Mouse (Mus musculus) gonadal fat pad, adult 2 months (tissue): ENCODE results near the gene Slc25a15. TPM values are rescaled to one million over a fixed set of nuclear protein-coding genes. Genes with fewer than 3 reads are reported as not detected.

Source experiments
- DNase-seq: peaks from one replicate; pipeline ENCODE4 v3.0.0-alpha.2; 2012; ENCODE audit warnings: low read depth
- polyA plus RNA-seq: library from polyadenylated mRNA; depleted of rRNA; stranded (reverse); fragments of >200 nt; gene quantifications from 2 replicates; pipeline ENCODE4 v1.2.3, GENCODE M21; 2012; rRNA removed

The Slc25a15 gene
- polyA plus RNA-seq: 4.8 and 6.0 TPM in 2 replicates

GRCm38 (mm10) chr8:22398142-22398951, at the start of gene Slc25a15:
Slc25a15 (minus strand) TSS chr8:22398597.
- no peak for DNase-seq

GRCm38 (mm10) chr8:22411971-22412370, 13.6 kb upstream of the Slc25a15 start:
- DNase-seq: no peak

GRCm38 (mm10) chr8:22411282-22411702, 12.9 kb upstream of the Slc25a15 start, which contains the start of gene Mrps31:
Mrps31 (plus strand) TSS chr8:22411361.
- DNase-seq: peak; percentile 62

- no peak for DNase-seq
Observed at GRCm38 (mm10) chr8:22410688-22411281, 12.4 kb upstream of the Slc25a15 start.

- DNase-seq: no peak
Observed at GRCm38 (mm10) chr8:22405733-22406132, 7.3 kb upstream of the Slc25a15 start.

- DNase-seq: no peak
Observed at GRCm38 (mm10) chr8:22403235-22403634, 4.8 kb upstream of the Slc25a15 start.

GRCm38 (mm10) chr8:22400593-22400992, 2.2 kb upstream of the Slc25a15 start:
- DNase-seq: no peak

- DNase-seq: no peak
Observed at GRCm38 (mm10) chr8:22399285-22399880, 986 bp upstream of the Slc25a15 start.

GRCm38 (mm10) chr8:22397811-22398141, 621 bp downstream of the Slc25a15 start:
- no peak for DNase-seq

GRCm38 (mm10) chr8:22395256-22395655, 3.1 kb downstream of the Slc25a15 start:
- DNase-seq: no peak

GRCm38 (mm10) chr8:22394471-22394870, 3.9 kb downstream of the Slc25a15 start:
- no peak for DNase-seq

GRCm38 (mm10) chr8:22390766-22391463, 7.5 kb downstream of the Slc25a15 start:
- DNase-seq: no peak

GRCm38 (mm10) chr8:22389874-22390273, 8.5 kb downstream of the Slc25a15 start:
- no peak for DNase-seq

GRCm38 (mm10) chr8:22385158-22385557, 13.2 kb downstream of the Slc25a15 start:
- no peak for DNase-seq

GRCm38 (mm10) chr8:22382824-22383595, 15.4 kb downstream of the Slc25a15 start:
- DNase-seq: no peak

GRCm38 (mm10) chr8:22380934-22381333, 17.5 kb downstream of the Slc25a15 start:
- DNase-seq: no peak

- no peak for DNase-seq
Observed at GRCm38 (mm10) chr8:22376903-22377302, 21.5 kb downstream of the Slc25a15 start.

- DNase-seq: no peak
Observed at GRCm38 (mm10) chr8:22376311-22376710, 22.1 kb downstream of the Slc25a15 start.

- DNase-seq: no peak
Observed at GRCm38 (mm10) chr8:22359882-22360281, 38.5 kb downstream of the Slc25a15 start.

GRCm38 (mm10) chr8:22359359-22359758, 39.0 kb downstream of the Slc25a15 start:
- DNase-seq: no peak

- DNase-seq: no peak
Observed at GRCm38 (mm10) chr8:22335426-22335825, 63.0 kb downstream of the Slc25a15 start.
